Mouse (Mus musculus) ES-CJ7 (cell line): ENCODE results near the gene Usp3.

Experiments used
- DNase-seq: peaks from one replicate; pipeline ENCODE4 v3.0.0; 2011; ENCODE audit warnings: low read depth, low spot score

Usp3 gene

GRCm38 (mm10) chr9:66592708-66593612, at the start of gene Usp3:
Gene Usp3 (minus strand): TSS chr9:66593142.
- DNase-seq = peak; percentile 93

- DNase-seq = no peak
Measured at GRCm38 (mm10) chr9:66640491-66640890, 47.5 kb upstream of the Usp3 start.

GRCm38 (mm10) chr9:66639626-66640025, 46.7 kb upstream of the Usp3 start:
- DNase-seq = no peak

- peak; percentile 71 for DNase-seq
Measured at GRCm38 (mm10) chr9:66632441-66632840, 39.5 kb upstream of the Usp3 start.

GRCm38 (mm10) chr9:66630931-66631330, 38.0 kb upstream of the Usp3 start:
- DNase-seq = peak; percentile 28

- DNase-seq = no peak
Measured at GRCm38 (mm10) chr9:66626661-66627060, 33.7 kb upstream of the Usp3 start.

- no peak for DNase-seq
Measured at GRCm38 (mm10) chr9:66625974-66626530, 33.1 kb upstream of the Usp3 start.

- DNase-seq = no peak
Measured at GRCm38 (mm10) chr9:66624873-66625272, 31.9 kb upstream of the Usp3 start.

- no peak for DNase-seq
Measured at GRCm38 (mm10) chr9:66623627-66624026, 30.7 kb upstream of the Usp3 start.

- no peak for DNase-seq
Measured at GRCm38 (mm10) chr9:66620581-66620981, 27.6 kb upstream of the Usp3 start.

GRCm38 (mm10) chr9:66620055-66620454, 27.1 kb upstream of the Usp3 start:
- DNase-seq = no peak

GRCm38 (mm10) chr9:66617812-66618211, 24.9 kb upstream of the Usp3 start:
- peak; percentile 35 for DNase-seq

GRCm38 (mm10) chr9:66616858-66617257, 23.9 kb upstream of the Usp3 start:
- DNase-seq = no peak

GRCm38 (mm10) chr9:66615141-66615540, 22.2 kb upstream of the Usp3 start:
- DNase-seq = no peak

- DNase-seq = no peak
Measured at GRCm38 (mm10) chr9:66614547-66614946, 21.6 kb upstream of the Usp3 start.

GRCm38 (mm10) chr9:66613667-66614066, 20.7 kb upstream of the Usp3 start:
- DNase-seq = no peak

GRCm38 (mm10) chr9:66611478-66612093, 18.6 kb upstream of the Usp3 start:
- peak; percentile 78 for DNase-seq

- DNase-seq = no peak
Measured at GRCm38 (mm10) chr9:66608817-66609345, 15.9 kb upstream of the Usp3 start.

GRCm38 (mm10) chr9:66606851-66607250, 13.9 kb upstream of the Usp3 start:
- no peak for DNase-seq

GRCm38 (mm10) chr9:66605876-66606750, 13.2 kb upstream of the Usp3 start:
- no peak for DNase-seq
